Mouse (Mus musculus) embryo, embryonic 9.5 days (tissue): ENCODE results near the gene Bex4.
"Not testable (repeated sequence)": the region's sequence is repeated elsewhere in the genome, so short reads cannot be mapped to it uniquely, and the experiment has no call there.

Source experiments
- DNase-seq: peaks from one replicate; pipeline ENCODE4 v3.0.0-alpha.2; 2017; ENCODE audit errors: extremely low spot score

The Bex4 gene

GRCm38 (mm10) chrX:136138827-136139639, at the start of gene Bex4:
Bex4 (plus strand) TSS chrX:136138996.
- DNase-seq, result not testable (repeated sequence)

GRCm38 (mm10) chrX:136092497-136093279, 46.1 kb upstream of the Bex4 start:
- no peak for DNase-seq

- DNase-seq, result no peak
Measured at GRCm38 (mm10) chrX:136094421-136094820, 44.4 kb upstream of the Bex4 start.

- DNase-seq, result no peak
Measured at GRCm38 (mm10) chrX:136104046-136104723, 34.6 kb upstream of the Bex4 start.

GRCm38 (mm10) chrX:136104724-136105088, 34.1 kb upstream of the Bex4 start:
- DNase-seq, result no peak

GRCm38 (mm10) chrX:136107942-136108341, 30.9 kb upstream of the Bex4 start:
- DNase-seq, result peak; percentile 14

- DNase-seq, result no peak
Measured at GRCm38 (mm10) chrX:136115015-136115414, 23.8 kb upstream of the Bex4 start.

- DNase-seq, result peak; percentile 84
Measured at GRCm38 (mm10) chrX:136115419-136115961, 23.3 kb upstream of the Bex4 start.

GRCm38 (mm10) chrX:136127038-136127743, 11.6 kb upstream of the Bex4 start:
- DNase-seq, result peak; percentile 12

GRCm38 (mm10) chrX:136127744-136128064, 11.1 kb upstream of the Bex4 start:
- DNase-seq, result peak; percentile 41

GRCm38 (mm10) chrX:136135559-136135958, 3.2 kb upstream of the Bex4 start:
- no peak for DNase-seq

GRCm38 (mm10) chrX:136139640-136140004, 826 bp downstream of the Bex4 start:
- DNase-seq, result not testable (repeated sequence)

GRCm38 (mm10) chrX:136141385-136141784, 2.6 kb downstream of the Bex4 start:
- no peak for DNase-seq

GRCm38 (mm10) chrX:136143711-136144110, 4.9 kb downstream of the Bex4 start:
- DNase-seq, result no peak

GRCm38 (mm10) chrX:136144195-136144594, 5.4 kb downstream of the Bex4 start:
- DNase-seq, result no peak

- DNase-seq, result no peak
Measured at GRCm38 (mm10) chrX:136170625-136171024, 31.8 kb downstream of the Bex4 start.

- DNase-seq, result peak; percentile 70
Measured at GRCm38 (mm10) chrX:136171189-136172117, 32.7 kb downstream of the Bex4 start.

GRCm38 (mm10) chrX:136172118-136172551, 33.3 kb downstream of the Bex4 start, which contains the start of gene Tceal8:
Tceal8 (minus strand) TSS chrX:136172342.
- DNase-seq, result peak; percentile 79

- DNase-seq, result peak; percentile 35
Measured at GRCm38 (mm10) chrX:136172786-136173185, 34.0 kb downstream of the Bex4 start.

GRCm38 (mm10) chrX:136180897-136181553, 42.2 kb downstream of the Bex4 start:
- peak; percentile 35 for DNase-seq
